Mouse (Mus musculus): ENCODE measurements around the gene Prkag3. TPM values are rescaled to one million over a fixed set of nuclear protein-coding genes. Genes with fewer than 3 reads are reported as not detected.

Gene Prkag3
- 5.7 and 7.5 TPM in 2 replicates for polyA plus RNA-seq (2015; fragmentation: Nextera tagmentation; extraction: Ambion mirVana)

GRCm38 (mm10) chr1:74748643-74749271, at the start of gene Prkag3:
Gene Prkag3, minus strand, starts transcription at chr1:74749221.
- 8% methylated on average over 30 of the region's 30 CpGs for WGBS
- peaks cover 10% of the 10 kb centered on the region; the same call in 1 of the 2 replicates for H3K27me3 ChIP-seq
- no peak within 1 kb of the TSS for H3K9ac ChIP-seq
- H3K4me1 ChIP-seq = peaks cover 17% of the 10 kb centered on the region
- H3K36me3 ChIP-seq = no peaks in the 10 kb centered on the region
- no peak within 1 kb of the TSS; the same call in 1 of the 2 replicates for H3K27ac ChIP-seq (replicated peaks)
- H3K4me2 ChIP-seq (replicated peaks) = peak within 1 kb of the TSS; percentile 54
- H3K4me3 ChIP-seq (replicated peaks) = peak within 1 kb of the TSS; percentile 30
- no peaks in the 10 kb centered on the region for H3K9me3 ChIP-seq (replicated peaks)
- ATAC-seq (ENCODE audit: insufficient number of reproducible peaks, low FRiP score, low TSS enrichment, low read depth) = peak; percentile 67; the same call in 1 of the 2 replicates

GRCm38 (mm10) chr1:74797459-74797858, 48.4 kb upstream of the Prkag3 start:
- peak; percentile 60 for ATAC-seq (ENCODE audit: insufficient number of reproducible peaks, low FRiP score, low TSS enrichment, low read depth)
- H3K4me3 ChIP-seq (replicated peaks) = no peak overlapping the region
- no peaks in the 10 kb centered on the region for H3K9me3 ChIP-seq (replicated peaks)
- no peak overlapping the region for H3K9ac ChIP-seq
- H3K36me3 ChIP-seq = no peaks in the 10 kb centered on the region
- H3K4me1 ChIP-seq = peaks cover 64% of the 10 kb centered on the region
- 23% methylated on average over 5 of the region's 5 CpGs for WGBS
- no peak overlapping the region for H3K27ac ChIP-seq (replicated peaks)
- H3K27me3 ChIP-seq = peaks cover 77% of the 10 kb centered on the region
- H3K4me2 ChIP-seq (replicated peaks) = 0 out of 2 replicates have a peak overlapping the region, but pooled peaks have one; percentile 6

- H3K4me1 ChIP-seq = peaks cover 70% of the 10 kb centered on the region
- peak overlapping the region; percentile 63; the same call in 1 of the 2 replicates for H3K27ac ChIP-seq (replicated peaks)
Measured at GRCm38 (mm10) chr1:74795145-74795529, 46.1 kb upstream of the Prkag3 start.

GRCm38 (mm10) chr1:74794487-74795144, 45.6 kb upstream of the Prkag3 start:
- Histone ChIP-seq H3K36me3 (no peaks in the 10 kb centered on the region), H3K4me1 (peaks cover 72% of the 10 kb centered on the region), H3K4me2 (replicated peaks) (peak overlapping the region; percentile 51), H3K9ac (no peak overlapping the region; the same call in 1 of the 2 replicates), H3K27me3 (peaks cover 71% of the 10 kb centered on the region), H3K27ac (replicated peaks) (peak overlapping the region; percentile 63), H3K9me3 (replicated peaks) (no peaks in the 10 kb centered on the region), H3K4me3 (replicated peaks) (peak overlapping the region; percentile 34)
- under 1% methylated on average over 35 of the region's 38 CpGs for WGBS
- ATAC-seq (ENCODE audit: insufficient number of reproducible peaks, low FRiP score, low TSS enrichment, low read depth) = peak; percentile 25; the same call in 1 of the 2 replicates

More at GRCm38 (mm10) chr1:74795145-74795529, 46.1 kb upstream of the Prkag3 start:
- ATAC-seq (ENCODE audit: insufficient number of reproducible peaks, low FRiP score, low TSS enrichment, low read depth) = no peak
- Histone ChIP-seq H3K27me3 (peaks cover 72% of the 10 kb centered on the region), H3K36me3 (no peaks in the 10 kb centered on the region), H3K9me3 (replicated peaks) (no peaks in the 10 kb centered on the region), H3K9ac (no peak overlapping the region), H3K4me2 (replicated peaks) (peak overlapping the region; percentile 51), H3K4me3 (replicated peaks) (peak overlapping the region; percentile 34)
- 4% methylated on average over 6 of the region's 11 CpGs for WGBS

- Histone ChIP-seq H3K36me3 (no peaks in the 10 kb centered on the region), H3K27me3 (peaks cover 56% of the 10 kb centered on the region), H3K9me3 (replicated peaks) (no peaks in the 10 kb centered on the region), H3K4me2 (replicated peaks) (peak overlapping the region; percentile 51; the same call in 1 of the 2 replicates), H3K9ac (no peak overlapping the region), H3K4me3 (replicated peaks) (peak overlapping the region; percentile 44), H3K27ac (replicated peaks) (peak overlapping the region; percentile 28; the same call in 1 of the 2 replicates), H3K4me1 (peaks cover 80% of the 10 kb centered on the region)
- no peak for ATAC-seq (ENCODE audit: insufficient number of reproducible peaks, low FRiP score, low TSS enrichment, low read depth)
- 34% methylated on average over 19 of the region's 19 CpGs for WGBS
Measured at GRCm38 (mm10) chr1:74792831-74793660, 44.0 kb upstream of the Prkag3 start.

GRCm38 (mm10) chr1:74791249-74791648, 42.2 kb upstream of the Prkag3 start, which contains the start of gene Wnt10a:
Gene Wnt10a, plus strand, starts transcription at chr1:74791516.
- H3K27ac ChIP-seq (replicated peaks) = peak within 1 kb of the TSS; percentile 63; the same call in 1 of the 2 replicates
- peak within 1 kb of the TSS; percentile 12 for H3K9ac ChIP-seq
- no peaks in the 10 kb centered on the region for H3K9me3 ChIP-seq (replicated peaks)
- ATAC-seq (ENCODE audit: insufficient number of reproducible peaks, low FRiP score, low TSS enrichment, low read depth) = no peak
- H3K4me3 ChIP-seq (replicated peaks) = peak within 1 kb of the TSS; percentile 44
- peaks cover 61% of the 10 kb centered on the region for H3K27me3 ChIP-seq
- H3K36me3 ChIP-seq = no peaks in the 10 kb centered on the region
- peak within 1 kb of the TSS; percentile 72 for H3K4me2 ChIP-seq (replicated peaks)
- H3K4me1 ChIP-seq = peaks cover 69% of the 10 kb centered on the region
- WGBS = 2% methylated on average over 11 of the region's 11 CpGs

GRCm38 (mm10) chr1:74790095-74790494, 41.1 kb upstream of the Prkag3 start:
- no peaks in the 10 kb centered on the region for H3K36me3 ChIP-seq
- peaks cover 65% of the 10 kb centered on the region for H3K27me3 ChIP-seq
- no peak for ATAC-seq (ENCODE audit: insufficient number of reproducible peaks, low FRiP score, low TSS enrichment, low read depth)
- WGBS = 6% methylated on average over 3 of the region's 3 CpGs
- H3K9me3 ChIP-seq (replicated peaks) = no peaks in the 10 kb centered on the region
- H3K9ac ChIP-seq = no peak overlapping the region
- H3K4me3 ChIP-seq (replicated peaks) = no peak overlapping the region
- H3K27ac ChIP-seq (replicated peaks) = no peak overlapping the region
- H3K4me1 ChIP-seq = peaks cover 64% of the 10 kb centered on the region
- no peak overlapping the region for H3K4me2 ChIP-seq (replicated peaks)

GRCm38 (mm10) chr1:74788603-74789176, 39.7 kb upstream of the Prkag3 start:
- ATAC-seq (ENCODE audit: insufficient number of reproducible peaks, low FRiP score, low TSS enrichment, low read depth) = no peak
- no peaks in the 10 kb centered on the region for H3K36me3 ChIP-seq
- peaks cover 66% of the 10 kb centered on the region for H3K27me3 ChIP-seq
- no peak overlapping the region for H3K4me2 ChIP-seq (replicated peaks)
- WGBS = 21% methylated on average over 6 of the region's 6 CpGs
- no peak overlapping the region for H3K4me3 ChIP-seq (replicated peaks)
- no peaks in the 10 kb centered on the region for H3K9me3 ChIP-seq (replicated peaks)
- peaks cover 61% of the 10 kb centered on the region for H3K4me1 ChIP-seq
- no peak overlapping the region for H3K9ac ChIP-seq
- H3K27ac ChIP-seq (replicated peaks) = no peak overlapping the region

GRCm38 (mm10) chr1:74787846-74788245, 38.8 kb upstream of the Prkag3 start:
- 9% methylated on average over 7 of the region's 7 CpGs for WGBS
- Histone ChIP-seq H3K4me2 (replicated peaks) (no peak overlapping the region), H3K9me3 (replicated peaks) (no peaks in the 10 kb centered on the region), H3K27ac (replicated peaks) (no peak overlapping the region), H3K36me3 (no peaks in the 10 kb centered on the region), H3K9ac (no peak overlapping the region), H3K27me3 (peaks cover 66% of the 10 kb centered on the region), H3K4me3 (replicated peaks) (no peak overlapping the region), H3K4me1 (peaks cover 64% of the 10 kb centered on the region)
- ATAC-seq (ENCODE audit: insufficient number of reproducible peaks, low FRiP score, low TSS enrichment, low read depth) = 0 out of 2 replicates have a peak, but pooled peaks have one; percentile 25

GRCm38 (mm10) chr1:74784041-74784759, 35.2 kb upstream of the Prkag3 start:
- peaks cover 47% of the 10 kb centered on the region for H3K4me1 ChIP-seq
- peak overlapping the region; percentile 87 for H3K4me2 ChIP-seq (replicated peaks)
- H3K36me3 ChIP-seq = no peaks in the 10 kb centered on the region
- under 1% methylated on average over 67 of the region's 67 CpGs for WGBS
- no peak for ATAC-seq (ENCODE audit: insufficient number of reproducible peaks, low FRiP score, low TSS enrichment, low read depth)
- 0 out of 2 replicates have a peak overlapping the region, but pooled peaks have one; percentile 7 for H3K9ac ChIP-seq
- H3K4me3 ChIP-seq (replicated peaks) = peak overlapping the region; percentile 44
- H3K9me3 ChIP-seq (replicated peaks) = no peaks in the 10 kb centered on the region
- H3K27me3 ChIP-seq = peaks cover 73% of the 10 kb centered on the region
- no peak overlapping the region for H3K27ac ChIP-seq (replicated peaks)
